Mouse (Mus musculus) cerebellum, adult 2 months (tissue): ENCODE data around the gene Srgap1.

Experiments
- CTCF ChIP-seq: fragments of 200-500 bp; IDR thresholded peaks from 2 replicates; pipeline ENCODE4 v1.5.1; 2011; ENCODE audit warnings: low read depth, mild to moderate bottlenecking, control low read depth, low read length, moderate library complexity, borderline replicate concordance; ENCODE audit not compliant: insufficient read depth
- POLR2A ChIP-seq: fragments of 200-500 bp; IDR thresholded peaks from 2 replicates; pipeline ENCODE4 v1.6.1; 2011; ENCODE audit warnings: low read length, control low read depth, borderline replicate concordance; ENCODE audit not compliant: insufficient read depth

GRCm38 (mm10) chr10:121897835-121898370 is 149.2 kb downstream of the Srgap1 start:
- TF ChIP-seq POLR2A (no peak), CTCF (no peak)
